Mouse (Mus musculus): Measurements from ENCODE around the gene Zfp53.

Gene Zfp53

DNA sequence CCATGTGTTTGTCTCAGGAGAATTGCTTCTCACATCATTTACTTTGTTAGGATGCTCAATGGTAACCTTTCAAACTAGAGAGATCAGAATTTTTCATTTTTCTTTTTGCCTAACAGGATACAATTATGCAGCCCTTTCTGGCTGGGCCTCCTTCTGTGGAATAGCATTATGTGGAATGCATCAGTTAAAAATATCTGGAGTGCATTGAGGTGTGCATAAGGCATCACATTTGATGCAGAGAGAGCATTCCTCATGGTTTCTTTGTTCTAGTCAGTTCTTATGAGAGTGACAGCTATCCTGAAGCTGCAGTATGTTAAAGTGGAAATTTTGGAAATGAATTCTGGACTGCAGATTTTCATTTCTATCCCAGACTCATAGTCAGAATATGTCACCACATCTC, 37.5 kb downstream of the Zfp53 start:
- DNase-seq (ENCODE audit: low spot score) = no peak

DNA sequence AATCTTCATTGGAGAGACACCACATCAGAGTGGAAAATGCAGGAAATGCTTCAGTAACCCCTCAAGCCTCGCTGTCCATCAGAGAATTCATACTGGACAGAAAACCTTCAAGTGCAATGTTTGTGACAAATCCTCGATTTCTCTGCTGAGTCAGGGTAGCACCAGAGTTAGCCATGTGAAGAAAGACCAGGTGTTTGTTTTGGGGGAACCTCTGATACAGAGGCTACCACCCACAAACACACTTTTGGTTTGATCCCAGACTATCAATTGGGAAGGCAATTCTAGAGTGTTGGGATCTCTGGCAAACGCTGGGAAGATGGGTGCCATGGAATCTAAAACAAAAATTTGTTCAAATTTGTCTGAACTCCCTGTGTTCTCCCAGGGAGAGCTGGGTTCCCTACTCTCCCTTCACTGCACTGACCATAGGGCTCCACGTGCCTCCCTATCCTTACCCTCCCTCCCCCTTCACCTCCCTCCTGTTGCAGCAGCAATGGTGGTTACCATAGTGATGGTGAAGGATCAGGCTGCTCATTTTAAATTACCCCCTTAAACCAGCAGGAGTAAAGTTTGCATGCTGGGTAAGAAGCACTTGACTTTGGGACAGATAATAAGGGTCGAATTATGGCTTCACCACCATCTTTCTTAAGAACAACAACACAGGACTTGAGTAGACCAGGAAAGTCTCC, 42.0 kb downstream of the Zfp53 start:
- no peak for DNase-seq (ENCODE audit: low spot score)

DNA sequence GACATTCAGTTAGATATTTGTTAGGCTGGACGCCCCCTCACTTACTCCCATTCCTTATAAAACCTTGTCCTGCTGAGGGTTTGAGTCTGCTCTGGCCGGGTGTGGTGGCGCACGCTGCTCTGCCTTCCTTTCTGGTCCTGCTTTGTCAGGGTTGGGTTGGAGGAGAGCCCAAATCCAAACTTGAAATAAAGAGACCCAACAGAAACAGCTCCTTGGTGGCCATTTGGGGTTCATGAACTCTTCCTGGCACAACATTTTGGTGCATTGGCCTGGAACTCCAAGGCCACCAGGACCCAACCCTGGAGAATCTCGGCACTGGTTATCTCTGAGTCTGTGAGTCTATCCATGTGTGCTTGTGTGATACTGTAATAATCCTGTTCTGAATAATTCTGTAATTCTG, 42.8 kb downstream of the Zfp53 start:
- no peak for DNase-seq (ENCODE audit: low spot score)

DNA sequence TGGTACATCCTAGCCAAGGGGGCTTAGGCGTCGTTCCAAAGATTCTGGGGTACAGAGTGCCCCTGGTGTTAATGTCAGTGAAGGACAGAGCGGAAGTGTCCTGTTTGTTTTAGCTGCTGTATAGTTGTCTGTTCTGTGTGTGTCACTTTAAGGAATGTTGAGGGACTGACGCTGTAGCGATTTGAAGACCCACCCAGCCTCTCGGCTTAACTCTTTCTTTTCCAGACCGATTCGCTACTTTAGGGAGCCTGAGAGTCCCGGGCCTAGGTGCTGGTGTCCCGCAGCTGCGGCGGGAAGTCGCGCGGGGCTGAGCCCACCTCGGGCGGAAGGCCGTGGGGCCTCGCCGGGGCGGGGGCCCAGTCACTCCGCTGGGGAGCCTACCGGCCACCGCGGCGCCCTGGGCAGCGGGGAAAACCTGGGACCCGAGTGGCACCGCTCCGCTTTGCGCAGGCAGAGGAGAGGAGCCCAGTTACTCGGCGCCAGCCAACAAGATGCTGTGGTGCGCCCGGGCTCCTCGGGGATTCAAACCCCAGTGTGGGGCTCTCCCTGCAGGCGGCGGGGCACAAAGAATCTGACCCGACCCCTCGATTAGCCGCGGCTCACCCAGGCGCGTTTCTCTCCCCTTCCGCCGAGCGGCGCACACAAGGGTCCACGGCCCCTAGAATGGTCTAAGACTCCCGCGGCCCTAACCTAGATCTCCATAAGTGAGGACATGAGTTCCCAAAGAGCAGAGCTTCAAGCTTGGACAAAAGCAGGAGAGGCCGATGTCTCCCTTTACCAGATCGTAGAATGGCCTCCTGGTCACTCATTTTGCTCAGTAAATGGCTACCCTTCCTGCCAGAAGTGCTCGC, 43.5 kb downstream of the Zfp53 start:
- peak; percentile 57 for DNase-seq (ENCODE audit: low spot score)

DNA sequence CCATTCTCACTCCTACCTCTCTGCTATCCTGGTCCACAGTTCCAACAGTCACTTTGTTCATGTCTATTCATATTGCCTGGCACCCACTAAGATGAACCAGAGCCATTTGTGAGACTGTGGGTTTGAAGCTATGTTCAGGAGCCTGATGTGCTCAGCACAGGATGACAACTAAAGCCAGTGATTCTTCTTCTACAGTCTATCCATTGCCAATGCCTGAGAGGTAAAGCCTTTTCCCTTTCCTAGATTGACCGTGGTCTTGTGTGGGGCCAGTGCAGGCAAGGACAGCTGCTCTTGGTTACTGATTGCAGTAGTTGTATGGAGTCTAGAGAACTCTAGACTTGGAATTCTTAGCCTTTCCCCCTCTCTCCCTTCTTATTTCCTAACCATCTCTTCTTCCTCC, 45.2 kb downstream of the Zfp53 start:
- DNase-seq (ENCODE audit: low spot score) = no peak

DNA sequence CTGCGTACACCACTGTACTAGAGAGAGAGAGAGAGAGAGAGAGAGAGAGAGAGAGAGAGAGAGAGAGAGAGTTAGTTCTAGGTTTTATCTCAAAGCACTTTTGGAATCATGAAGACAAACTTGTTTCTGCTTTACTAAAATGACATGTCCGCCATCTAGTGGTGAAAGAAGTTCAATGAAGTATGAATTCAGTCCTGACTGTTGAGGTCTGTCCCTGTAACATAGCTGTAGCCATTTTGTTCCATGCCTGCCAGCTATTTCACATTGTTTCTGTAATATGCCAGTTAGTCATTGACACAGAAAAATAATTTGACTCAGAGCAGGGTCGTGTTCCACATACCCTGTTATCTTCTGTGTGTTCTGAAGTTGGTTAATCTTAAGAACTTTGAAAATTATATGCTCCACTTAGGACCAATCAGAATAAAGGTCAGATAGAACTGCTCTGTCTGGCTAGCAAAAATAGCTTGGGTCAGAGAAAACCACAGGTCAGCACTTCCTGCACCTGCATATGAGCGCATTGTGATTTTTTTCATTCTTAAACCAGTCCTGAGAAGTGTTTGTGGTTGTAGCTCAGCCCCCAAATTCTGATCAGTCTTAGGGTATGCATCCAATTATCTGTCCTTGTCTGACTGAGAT, 45.8 kb downstream of the Zfp53 start:
- no peak for DNase-seq (ENCODE audit: low spot score)

DNA sequence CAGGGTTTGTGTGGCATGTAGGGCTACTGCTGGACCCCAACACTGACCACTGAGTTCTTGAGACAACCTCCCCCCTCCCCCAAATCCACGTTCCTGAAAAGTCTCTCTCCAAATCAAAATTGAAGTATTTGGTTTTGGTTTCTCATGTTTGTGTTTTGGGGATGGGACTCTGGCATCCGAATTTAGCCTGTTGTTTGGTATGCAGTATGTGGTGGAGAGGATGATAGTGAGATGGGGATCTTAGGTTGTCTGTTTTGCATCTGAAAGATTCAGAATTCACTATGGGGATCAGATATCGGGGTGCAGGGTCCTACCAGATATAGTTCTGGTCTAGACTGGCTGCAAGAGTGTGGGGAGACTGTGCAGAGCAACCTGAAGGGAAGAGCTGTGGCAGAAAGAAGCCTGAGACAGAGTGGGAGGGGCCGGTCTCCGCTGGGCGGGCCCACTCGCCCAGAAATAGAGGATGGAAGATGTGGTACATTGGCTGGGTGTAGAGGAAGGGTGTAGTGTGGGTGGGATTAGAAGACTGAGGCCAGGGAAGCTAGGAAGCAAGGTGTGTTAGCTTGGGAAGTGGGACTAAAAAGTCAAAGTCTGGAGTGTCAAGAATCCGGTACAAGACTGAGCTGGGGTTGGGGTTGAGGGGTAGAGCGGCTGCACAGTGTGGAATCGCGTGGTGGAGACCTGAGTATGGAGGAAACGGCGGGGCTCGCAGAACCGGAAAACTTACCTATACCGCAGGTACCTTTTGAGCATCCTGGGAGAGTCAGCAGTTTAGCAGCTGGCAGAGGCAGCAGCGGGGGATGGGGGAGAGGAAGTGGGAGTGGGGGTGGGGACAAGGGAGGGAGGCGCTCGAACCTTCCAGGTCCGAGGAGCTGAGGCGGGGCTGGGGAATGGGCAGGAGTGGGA, 46.6 kb downstream of the Zfp53 start, which contains the start of gene Zfp52:
Gene Zfp52 (plus strand): TSS at position 444 of the 906 bp plus-strand sequence.
- DNase-seq (ENCODE audit: low spot score) = peak; percentile 55

DNA sequence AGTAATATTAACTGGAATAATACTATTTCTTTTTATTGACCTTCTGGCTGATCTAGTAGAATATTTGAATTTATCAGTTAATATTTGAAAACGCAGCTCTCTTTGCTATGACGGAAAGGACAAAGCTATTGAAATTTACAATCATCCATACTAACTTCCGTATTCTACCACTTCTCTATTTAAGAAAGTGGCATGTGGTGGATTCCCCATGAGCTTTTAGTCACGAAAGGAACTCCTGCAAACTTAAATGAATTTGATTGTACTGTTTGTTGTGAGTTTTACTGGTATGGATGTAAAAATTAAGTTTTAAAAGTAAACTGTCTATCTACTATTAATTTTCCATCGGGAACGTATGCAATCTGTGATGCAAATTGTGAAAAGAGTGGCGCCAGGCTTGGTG, 47.3 kb downstream of the Zfp53 start:
- DNase-seq (ENCODE audit: low spot score) = no peak

DNA sequence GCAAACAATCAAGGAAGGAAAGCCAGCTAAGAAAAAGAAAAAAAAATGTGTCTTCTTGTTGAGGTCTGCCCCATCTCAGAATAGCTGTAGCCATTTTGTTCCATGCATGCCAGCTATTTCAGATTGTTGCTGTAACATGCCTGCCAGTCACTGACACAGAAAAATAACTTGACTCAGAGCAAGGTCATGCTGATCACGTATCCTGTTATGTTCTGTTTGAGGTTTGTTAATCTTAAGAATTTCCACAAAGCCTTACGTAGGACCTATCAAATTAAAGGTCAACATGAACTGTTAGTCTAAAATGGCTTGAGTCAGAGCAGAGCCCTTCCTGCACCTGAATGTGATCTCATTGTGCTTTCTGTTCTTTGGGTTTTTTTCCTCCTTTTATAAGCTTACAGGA, 47.9 kb downstream of the Zfp53 start:
- DNase-seq (ENCODE audit: low spot score) = no peak

DNA sequence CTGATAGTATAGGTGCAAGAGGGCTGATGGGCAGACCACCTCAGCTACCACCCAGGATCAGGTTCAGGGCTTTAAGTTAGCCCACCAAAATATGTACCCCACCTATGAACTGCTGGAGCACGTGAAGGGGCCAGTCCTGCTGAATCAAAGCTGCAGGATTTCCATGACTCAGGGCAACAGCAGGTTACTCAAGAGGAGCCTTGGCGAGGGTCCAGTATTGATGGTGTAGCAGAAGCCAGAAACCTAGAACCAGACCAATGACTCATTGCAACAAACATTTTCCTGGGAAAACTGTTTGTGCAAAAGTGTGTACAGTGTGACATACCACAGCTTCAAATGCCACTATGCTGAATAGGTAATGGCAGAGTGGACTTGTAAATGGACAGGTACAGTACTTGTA, 69.0 kb downstream of the Zfp53 start:
- no peak for DNase-seq (ENCODE audit: low spot score)

All from ovary, adult 18-20 months (tissue).